Mouse (Mus musculus) NIH3T3 (cell line): ENCODE results near the gene March1.
A peak's percentile ranks its signal among the peaks of the same experiment; 100 is the strongest.
"Not testable (repeated sequence)": the region's sequence is repeated elsewhere in the genome, so short reads cannot be mapped to it uniquely, and the experiment has no call there.

ENCODE experiments used
- DNase-seq: peaks from one replicate; pipeline ENCODE4 v3.0.0-alpha.2; 2012; ENCODE audit warnings: low read depth

Gene March1

DNA sequence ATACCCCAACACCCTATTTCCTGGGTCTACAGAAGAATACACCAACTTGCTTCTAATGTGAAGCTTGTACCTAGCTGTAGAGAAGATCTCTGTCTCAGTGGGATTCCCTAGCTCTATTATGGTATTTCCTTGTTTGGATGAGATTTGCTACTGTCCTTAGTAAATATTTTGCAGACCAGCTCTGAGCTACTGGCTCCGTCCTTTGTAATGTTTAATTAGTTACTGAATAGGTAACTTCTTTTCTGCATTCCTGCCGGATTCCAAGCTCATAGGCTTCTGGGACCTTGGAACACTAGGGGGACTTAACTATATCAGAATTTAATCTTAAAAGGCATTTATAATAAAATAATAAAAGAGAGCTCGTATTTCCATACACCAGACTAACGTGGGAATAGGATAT is 799.9 kb downstream of the March1 start:
- not testable (repeated sequence) for DNase-seq

DNA sequence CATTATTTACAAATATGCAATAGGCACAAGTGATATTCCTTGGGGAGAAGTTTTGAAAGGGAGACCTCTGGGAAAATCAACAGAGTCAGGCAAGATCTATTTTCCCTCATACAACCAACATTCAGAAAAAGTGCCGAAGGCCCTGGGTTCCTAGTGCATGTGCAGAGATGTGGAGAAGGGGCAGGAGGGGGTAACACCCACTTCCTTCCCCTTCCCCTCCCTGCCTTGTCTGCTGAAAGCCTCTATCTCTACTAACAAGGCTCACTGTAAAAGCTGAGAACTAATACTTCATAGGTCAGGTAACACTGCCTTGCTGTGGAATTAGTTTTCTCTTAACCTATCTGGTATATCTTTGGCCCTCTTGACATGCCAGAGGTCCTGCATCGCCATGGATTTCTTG is 812.9 kb downstream of the March1 start:
- DNase-seq: no peak

DNA sequence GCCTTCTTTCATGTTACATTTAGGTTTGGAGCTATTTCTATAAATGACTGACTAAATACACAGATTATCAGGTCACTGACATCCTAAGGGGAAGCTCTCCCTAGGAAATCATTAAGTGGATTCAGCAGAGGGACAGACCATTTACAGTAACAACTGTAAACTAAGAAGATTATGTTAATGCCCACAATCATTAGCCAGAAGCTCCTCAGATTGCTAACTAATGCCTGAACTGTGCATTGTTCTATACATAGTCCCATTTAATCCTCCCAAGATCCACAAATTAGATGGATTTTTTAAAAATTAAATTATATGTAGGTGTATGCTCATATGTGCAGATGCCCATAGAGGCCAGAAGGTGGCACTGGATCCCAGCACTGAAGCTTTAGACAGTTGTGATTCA is 815.9 kb downstream of the March1 start:
- no peak for DNase-seq

GRCm38 (mm10) chr8:66436804-66437203 is 819.1 kb downstream of the March1 start:
- no peak for DNase-seq

GRCm38 (mm10) chr8:66437929-66438328 is 820.2 kb downstream of the March1 start:
- DNase-seq: no peak

DNA sequence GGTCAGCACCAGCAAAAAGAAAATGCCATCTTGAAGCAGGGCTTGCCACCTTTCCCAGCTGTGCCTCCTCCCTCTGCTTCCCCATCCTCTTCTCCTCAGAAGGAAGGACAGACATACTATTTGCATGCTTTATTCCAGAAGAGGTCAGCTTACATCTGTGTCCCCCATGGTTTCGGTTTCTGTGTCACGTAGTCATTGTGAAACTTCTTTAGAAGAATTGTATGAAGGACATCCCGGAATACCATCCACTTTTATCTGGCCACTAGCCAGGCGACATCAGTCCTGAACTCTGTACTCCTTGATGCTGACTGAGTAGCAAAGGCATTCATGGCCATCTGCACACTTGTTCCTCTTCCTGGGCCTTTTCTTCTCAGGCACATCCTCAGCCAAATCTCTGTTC is 820.8 kb downstream of the March1 start:
- no peak for DNase-seq

- peak; percentile 22 for DNase-seq
These were observed 823.4 kb downstream of the March1 start for GRCm38 (mm10) chr8:66441123-66441522.

- peak; percentile 59 for DNase-seq
These were observed 825.1 kb downstream of the March1 start for GRCm38 (mm10) chr8:66442778-66443177.

DNA sequence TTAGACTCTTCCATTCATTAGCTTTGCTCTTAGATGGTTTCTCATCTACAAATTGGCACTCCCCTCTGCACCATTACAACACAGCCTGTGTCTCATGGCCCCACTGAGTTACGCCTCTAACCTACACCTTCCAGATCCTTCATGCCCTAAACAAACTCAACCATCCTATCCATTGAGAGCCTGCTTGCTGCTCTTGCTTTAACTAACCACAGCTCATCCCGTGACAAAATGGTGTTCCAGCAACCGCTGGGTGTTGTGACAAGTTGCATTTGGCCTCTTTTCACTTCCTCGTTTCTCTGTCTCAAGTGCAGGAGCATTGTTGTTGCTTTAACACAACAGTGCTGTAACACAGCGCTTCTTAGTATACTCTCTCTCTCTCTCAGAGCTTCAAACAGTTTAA is 826.4 kb downstream of the March1 start:
- no peak for DNase-seq

DNA sequence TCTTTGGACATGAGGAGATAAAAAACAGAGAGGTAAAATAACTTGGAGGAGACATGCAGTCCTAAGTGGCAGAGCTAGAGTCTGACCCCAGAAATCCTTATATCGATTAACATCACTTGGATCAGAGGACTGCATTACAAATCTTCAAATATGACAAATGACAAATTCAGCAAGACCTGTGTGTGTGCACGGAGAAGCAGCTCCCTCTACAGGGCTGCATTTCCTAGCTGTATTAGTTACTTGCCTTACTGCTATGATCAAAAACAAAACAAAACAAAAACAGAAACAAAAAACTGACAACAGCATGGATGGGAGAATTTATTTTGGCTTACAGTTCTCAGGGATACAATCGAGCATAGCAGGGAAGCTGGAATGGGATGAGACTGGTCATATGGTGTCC is 827.7 kb downstream of the March1 start:
- DNase-seq: no peak

GRCm38 (mm10) chr8:66450691-66451090 is 833.0 kb downstream of the March1 start:
- DNase-seq: peak; percentile 70

- peak; percentile 30 for DNase-seq
These were observed 839.4 kb downstream of the March1 start for GRCm38 (mm10) chr8:66457057-66457456.

DNA sequence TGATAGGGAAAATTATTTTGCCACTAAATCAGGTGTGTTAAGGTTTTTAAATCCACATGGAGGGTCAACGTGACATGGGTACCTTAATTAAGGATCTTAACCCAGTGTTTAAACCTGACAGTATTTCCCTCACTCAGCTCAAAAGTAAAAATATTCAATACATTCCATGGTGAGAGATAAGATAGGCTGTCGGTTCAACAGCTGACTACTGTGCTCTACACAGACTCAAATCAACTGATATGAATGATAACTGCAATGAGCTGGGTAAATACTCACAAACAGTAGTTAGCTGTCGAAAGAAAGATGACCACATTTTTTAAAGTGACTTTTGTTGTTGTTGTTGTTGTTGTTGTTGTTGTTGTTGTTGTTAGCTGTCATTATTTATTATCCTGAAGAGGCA is 852.1 kb downstream of the March1 start:
- no peak for DNase-seq

- no peak for DNase-seq
These were observed 859.2 kb downstream of the March1 start for GRCm38 (mm10) chr8:66476880-66477279.

DNA sequence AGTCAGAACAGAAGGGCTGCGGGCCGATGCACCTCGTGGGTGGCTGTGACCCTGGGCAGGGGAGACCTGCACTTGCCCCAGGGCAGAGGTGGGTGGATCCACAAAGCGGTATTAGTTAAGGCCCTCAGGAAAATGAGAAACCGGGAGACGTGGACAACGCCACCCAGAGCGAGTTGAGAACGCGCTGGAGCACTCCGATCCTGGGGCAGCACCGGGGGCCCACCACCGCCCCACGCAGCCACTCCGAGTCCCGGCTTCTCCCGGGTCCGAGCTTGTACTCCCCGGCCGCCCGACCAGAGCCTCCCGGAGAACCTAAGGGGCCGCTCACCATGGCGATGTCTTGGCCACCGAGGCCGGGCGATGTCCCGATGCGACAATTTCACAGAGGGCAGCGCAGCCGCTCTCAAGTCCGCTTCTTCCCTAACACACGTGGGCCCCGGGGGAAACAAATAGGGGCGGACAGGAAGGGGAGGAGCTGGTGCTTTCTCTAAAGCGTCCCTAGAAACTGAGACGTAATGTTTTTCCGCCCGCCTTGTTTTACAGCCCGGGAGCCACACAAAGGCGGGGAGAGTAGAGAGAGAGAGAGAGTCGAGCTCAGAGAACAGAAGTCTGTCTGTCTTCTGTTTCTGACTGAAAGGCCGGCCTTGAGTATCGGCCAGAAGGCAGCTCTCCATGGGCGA is 868.5 kb downstream of the March1 start, which contains the start of gene Tma16:
Tma16 (minus strand) TSS at position 447 of the 680 bp plus-strand sequence.
- peak; percentile 93 for DNase-seq

GRCm38 (mm10) chr8:66488556-66488955 is 870.9 kb downstream of the March1 start:
- DNase-seq: no peak

- no peak for DNase-seq
These were observed 872.9 kb downstream of the March1 start for GRCm38 (mm10) chr8:66490624-66491023.

DNA sequence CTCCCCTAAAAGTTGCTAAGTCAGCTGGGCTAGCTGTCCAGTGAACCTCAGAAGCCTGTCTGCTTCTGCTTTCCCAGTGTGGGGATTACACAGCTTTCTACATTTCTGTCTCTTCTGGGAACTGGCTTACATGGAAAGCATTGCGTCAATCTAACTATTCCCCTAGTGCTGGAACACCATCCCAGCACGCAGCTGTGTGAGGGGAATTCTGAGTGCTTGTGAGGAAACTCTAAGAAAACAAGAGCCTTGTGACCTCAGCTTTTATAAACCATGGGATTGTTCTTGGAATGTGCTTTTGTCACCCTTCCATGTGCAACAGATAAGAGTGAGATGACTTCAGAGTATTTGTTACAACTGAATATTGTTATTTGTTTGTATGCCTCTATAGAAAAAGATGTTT is 876.8 kb downstream of the March1 start:
- DNase-seq: peak; percentile 15

DNA sequence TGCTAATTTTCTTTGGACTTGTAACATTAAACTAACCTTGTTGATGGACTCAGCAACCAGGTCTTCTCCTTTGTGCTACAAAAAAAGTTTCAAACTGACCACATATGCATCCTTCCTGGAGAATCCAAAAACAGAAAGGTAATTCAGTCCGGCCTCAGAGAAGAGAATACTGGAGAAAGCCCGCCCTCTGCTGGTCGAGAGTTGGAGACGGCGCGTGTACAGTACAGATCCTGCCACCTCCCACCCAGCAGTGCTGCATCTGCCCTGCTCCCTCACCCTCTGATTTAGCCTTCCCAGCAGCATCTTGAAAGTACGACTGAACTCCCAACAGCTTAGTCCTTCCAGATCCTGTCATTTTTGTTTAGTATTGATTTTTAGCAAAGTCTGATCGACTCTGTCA is 878.0 kb downstream of the March1 start:
- DNase-seq: peak; percentile 82

DNA sequence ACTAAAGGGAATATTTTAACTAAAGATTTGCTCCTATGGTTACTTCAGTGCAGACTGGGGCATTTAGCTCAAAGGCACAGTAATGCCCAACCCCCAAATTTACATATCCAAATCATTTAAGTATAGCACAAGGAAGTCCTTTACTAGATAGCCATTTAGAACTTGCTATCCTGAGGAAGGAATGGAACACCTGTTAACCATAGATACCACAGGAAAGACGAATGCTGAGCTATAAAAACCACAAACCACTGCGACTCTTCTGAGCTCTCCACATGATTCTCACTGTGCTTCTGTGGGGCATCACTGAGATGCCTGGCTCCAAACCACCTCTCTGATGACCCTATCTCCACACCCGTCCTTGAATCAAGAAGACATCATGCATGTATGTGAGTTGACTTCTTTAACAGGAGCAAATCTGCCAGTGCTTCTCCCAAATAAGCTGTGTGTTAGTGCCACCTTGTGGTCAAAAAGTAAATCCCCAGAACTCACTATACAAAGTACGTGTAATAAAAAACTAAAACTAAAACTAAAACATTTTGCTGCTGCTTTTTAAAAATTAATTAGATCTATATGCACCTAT is 879.4 kb downstream of the March1 start:
- DNase-seq: peak; percentile 79

DNA sequence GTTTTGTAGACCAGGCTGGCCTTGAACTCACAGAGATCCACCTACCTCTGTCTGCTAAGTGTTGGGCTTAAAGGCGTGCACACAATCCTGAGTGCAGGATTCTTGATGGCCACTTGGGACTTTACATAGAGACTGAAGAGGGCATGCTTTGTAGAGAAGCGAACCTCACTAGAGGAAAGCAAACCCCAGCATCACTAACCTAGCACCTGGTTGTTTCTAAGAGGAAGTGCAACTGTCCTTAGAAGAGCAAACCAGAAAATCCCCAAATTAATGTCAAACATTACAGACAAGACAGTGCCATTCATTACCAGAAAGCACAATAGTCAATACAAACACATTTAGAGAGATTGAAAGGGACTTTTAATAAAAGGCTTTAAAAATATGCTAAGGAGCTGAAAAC is 885.7 kb downstream of the March1 start:
- DNase-seq: no peak

DNA sequence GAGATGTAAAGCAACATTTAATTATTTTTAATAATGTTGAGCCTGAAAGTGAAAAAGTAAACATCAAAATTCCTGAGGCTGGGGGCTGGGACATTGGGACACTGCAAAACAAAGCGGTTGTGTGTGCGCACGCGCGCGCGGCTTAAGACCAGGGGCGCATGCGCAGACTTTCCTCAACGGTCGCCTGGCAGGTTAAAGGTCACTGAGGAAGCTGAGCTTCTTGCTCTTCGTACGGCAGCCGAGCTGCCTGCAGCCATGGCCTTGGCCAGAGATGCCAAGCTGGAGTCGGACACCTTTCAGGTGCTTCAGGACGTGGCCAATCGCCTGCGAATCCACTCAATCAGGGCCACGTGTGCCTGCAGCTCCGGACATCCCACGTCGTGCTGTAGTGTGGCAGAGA is 893.8 kb downstream of the March1 start, which contains the start of gene Tktl2:
Tktl2 (plus strand) TSS at position 220 of the 400 bp plus-strand sequence.
- no peak for DNase-seq

GRCm38 (mm10) chr8:66519149-66519548 is 901.4 kb downstream of the March1 start:
- DNase-seq: no peak

DNA sequence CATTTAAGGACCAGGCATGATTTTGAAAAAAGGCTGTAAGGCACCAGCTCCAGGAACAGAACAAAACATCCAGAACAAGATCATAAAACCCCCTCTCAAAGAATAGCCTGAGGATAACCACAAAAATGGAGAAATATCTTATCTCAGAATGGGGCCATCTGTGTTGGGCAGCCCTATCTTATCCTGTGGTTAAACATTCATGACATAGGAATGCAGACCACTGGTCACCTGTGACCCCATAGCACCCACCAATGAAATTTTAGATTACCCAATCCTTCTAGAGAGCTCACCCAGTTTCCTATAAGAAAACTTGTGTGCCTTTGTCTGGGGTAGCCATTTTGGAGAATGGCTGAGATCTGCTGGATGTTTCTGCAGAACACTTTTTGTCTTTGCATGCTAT is 902.9 kb downstream of the March1 start:
- no peak for DNase-seq
